Mouse (Mus musculus): ENCODE data around the gene Alcam. TPM values are rescaled to one million over a fixed set of nuclear protein-coding genes. Genes with fewer than 3 reads are reported as not detected.

The Alcam gene
- total and polyA plus RNA-seq, 2 experiments: 8.7 to 52.0 TPM

DNA sequence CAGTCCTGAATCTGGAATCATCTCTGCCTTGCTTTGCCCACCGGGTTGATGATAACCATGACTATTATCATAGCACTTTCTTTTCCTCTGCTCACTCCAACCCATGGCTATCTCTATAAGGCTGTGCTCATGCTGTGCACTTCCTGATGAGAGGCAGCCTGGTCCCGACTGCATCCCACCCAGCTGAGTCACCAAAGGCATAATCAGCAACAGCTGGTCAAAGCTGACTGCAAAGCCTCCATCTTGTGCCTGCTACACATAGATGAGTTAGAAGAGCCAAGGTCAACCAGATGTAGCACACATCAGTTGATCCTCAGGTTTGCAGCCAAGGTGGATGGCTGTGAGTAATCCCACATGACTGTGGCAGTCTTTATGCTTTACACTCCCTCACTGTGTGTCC is 48.6 kb downstream of the Alcam start:
- no peaks in the 10 kb centered on the region for H3K36me3 ChIP-seq (ENCODE audit: control insufficient read depth, insufficient read depth, low read length)
- H3K4me3 ChIP-seq (ENCODE audit: insufficient read depth, low read depth, low read length): no peak overlapping the region
- no peak overlapping the region for H3K9ac ChIP-seq (ENCODE audit: low read depth, low read length)
- no peak for TF ChIP-seq CTCF (IDR thresholded peaks at IDR 0.05; ENCODE audit: low read depth, low read length)
- no peak for TF ChIP-seq POLR2A (IDR thresholded peaks at IDR 0.05; ENCODE audit: extremely low read depth, insufficient read depth, low read length)
- no peaks in the 10 kb centered on the region for H3K79me2 ChIP-seq (ENCODE audit: control insufficient read depth, insufficient read depth, low read length)
- no peak for DNase-seq (ENCODE audit: extremely low read depth, low read depth, low spot score)
- H3K27me3 ChIP-seq (ENCODE audit: control insufficient read depth, insufficient read depth, low read length): no peaks in the 10 kb centered on the region
- 74% methylated on average over 2 of the region's 2 CpGs for WGBS
- H3K4me1 ChIP-seq (ENCODE audit: control insufficient read depth, insufficient read depth, low read length): no peaks in the 10 kb centered on the region
- H3K27ac ChIP-seq (replicated peaks; ENCODE audit: insufficient read depth, low read depth, low read length): no peak overlapping the region

DNA sequence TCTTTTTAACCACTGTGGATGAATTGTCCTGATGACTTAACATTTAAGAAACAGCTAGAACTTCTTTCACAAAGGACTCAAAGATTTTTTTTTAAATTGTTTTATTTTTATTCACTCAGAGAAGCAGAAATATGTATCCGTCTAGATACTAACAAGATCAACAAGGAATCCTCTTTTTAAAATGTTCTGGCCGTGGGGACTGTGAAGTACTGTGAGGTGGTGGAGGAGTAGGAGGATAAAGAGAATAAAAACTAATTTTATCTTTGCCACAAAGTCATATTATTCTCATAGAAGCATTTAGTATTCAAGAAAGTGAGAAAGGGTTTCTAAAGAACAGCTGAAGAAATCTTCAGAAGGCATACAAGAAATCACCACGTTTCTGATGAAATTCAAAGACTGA is 54.8 kb downstream of the Alcam start:
- TF ChIP-seq POLR2A (IDR thresholded peaks at IDR 0.05; ENCODE audit: extremely low read depth, insufficient read depth, low read length) (no peak), CTCF (IDR thresholded peaks at IDR 0.05; ENCODE audit: low read depth, low read length) (no peak)
- H3K9ac ChIP-seq (ENCODE audit: low read depth, low read length): no peak overlapping the region
- no peaks in the 10 kb centered on the region for H3K4me1 ChIP-seq (ENCODE audit: control insufficient read depth, insufficient read depth, low read length)
- H3K79me2 ChIP-seq (ENCODE audit: control insufficient read depth, insufficient read depth, low read length): no peaks in the 10 kb centered on the region; the same call in 1 of the 2 replicates
- 87% methylated on average over 3 of the region's 3 CpGs for WGBS
- no peak overlapping the region for H3K27ac ChIP-seq (replicated peaks; ENCODE audit: insufficient read depth, low read depth, low read length)
- no peak overlapping the region for H3K4me3 ChIP-seq (ENCODE audit: insufficient read depth, low read depth, low read length)
- DNase-seq (ENCODE audit: extremely low read depth, low read depth, low spot score): no peak
- no peaks in the 10 kb centered on the region for H3K27me3 ChIP-seq (ENCODE audit: control insufficient read depth, insufficient read depth, low read length)
- H3K36me3 ChIP-seq (ENCODE audit: control insufficient read depth, insufficient read depth, low read length): no peaks in the 10 kb centered on the region

DNA sequence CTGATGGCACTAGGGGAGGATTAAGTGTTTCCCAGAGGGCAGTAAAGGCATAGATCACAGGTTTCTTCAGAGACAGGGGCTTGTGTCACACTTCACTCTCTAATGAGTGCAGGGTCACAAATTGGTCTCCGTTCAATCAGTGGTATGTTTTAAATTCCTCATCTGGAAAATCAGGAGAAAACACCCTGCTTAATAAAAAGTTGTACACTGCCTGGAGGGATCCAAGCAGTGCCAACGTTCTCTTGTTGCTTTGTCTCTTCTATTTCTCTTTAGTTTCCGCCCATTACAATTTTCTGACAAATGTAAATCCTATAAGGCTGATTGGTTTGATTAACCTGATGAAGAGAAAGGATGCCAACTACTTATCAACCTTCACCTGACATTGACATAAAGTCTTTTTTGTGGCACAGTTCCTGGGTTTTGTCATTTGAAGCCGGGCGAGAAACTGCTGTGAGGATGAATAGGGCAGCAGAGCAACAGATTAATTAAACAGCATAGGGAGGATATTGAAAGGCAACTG is 67.0 kb downstream of the Alcam start:
- Histone ChIP-seq H3K9ac (ENCODE audit: low read depth, low read length) (no peak overlapping the region), H3K27ac (replicated peaks; ENCODE audit: insufficient read depth, low read depth, low read length) (no peak overlapping the region), H3K27me3 (ENCODE audit: control insufficient read depth, insufficient read depth, low read length) (no peaks in the 10 kb centered on the region), H3K79me2 (ENCODE audit: control insufficient read depth, insufficient read depth, low read length) (peaks cover 4% of the 10 kb centered on the region), H3K4me1 (ENCODE audit: control insufficient read depth, insufficient read depth, low read length) (no peaks in the 10 kb centered on the region; the same call in 1 of the 2 replicates), H3K36me3 (ENCODE audit: control insufficient read depth, insufficient read depth, low read length) (no peaks in the 10 kb centered on the region), H3K4me3 (ENCODE audit: insufficient read depth, low read depth, low read length) (no peak overlapping the region)
- DNase-seq (ENCODE audit: extremely low read depth, low read depth, low spot score): no peak
- WGBS: 84% methylated on average over 5 of the region's 5 CpGs
- TF ChIP-seq CTCF (IDR thresholded peaks at IDR 0.05; ENCODE audit: low read depth, low read length): no peak
- TF ChIP-seq POLR2A (IDR thresholded peaks at IDR 0.05; ENCODE audit: extremely low read depth, insufficient read depth, low read length): no peak

DNA sequence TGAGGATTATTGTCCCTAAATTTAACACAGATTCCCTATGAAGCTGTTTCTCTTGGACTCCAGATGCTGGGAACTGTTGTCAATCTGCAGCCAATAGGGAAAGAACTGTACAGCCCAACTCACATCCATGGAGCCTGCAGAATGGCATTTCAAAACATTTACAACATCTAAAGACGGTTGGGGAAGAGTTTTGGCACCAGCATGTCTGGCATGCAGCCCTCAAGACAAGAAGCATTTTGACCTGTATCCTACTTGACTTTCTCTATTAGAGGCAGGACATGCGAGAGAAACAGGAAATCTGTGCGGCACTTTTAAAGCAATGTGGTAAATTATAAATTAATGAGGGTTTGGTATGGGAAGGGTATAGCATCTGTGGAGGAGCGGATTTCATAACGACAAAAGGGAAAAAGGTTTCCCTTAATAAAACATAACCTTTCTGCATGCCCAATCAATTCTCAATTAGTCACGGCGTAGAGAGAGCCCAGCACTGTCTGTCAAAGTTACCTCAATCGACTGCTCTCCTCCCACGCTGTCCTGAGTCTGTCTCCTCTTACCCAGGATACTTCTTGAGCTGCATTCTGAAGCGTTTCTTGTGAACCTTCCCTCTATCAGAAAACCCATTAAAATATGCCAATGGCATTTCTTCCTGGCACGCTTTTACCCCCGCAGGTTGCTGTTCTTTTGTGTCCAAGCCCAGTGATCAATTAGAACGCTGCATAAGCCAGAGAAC is 70.3 kb downstream of the Alcam start:
- 61% methylated on average over 13 of the region's 13 CpGs for WGBS
- Histone ChIP-seq H3K36me3 (ENCODE audit: control insufficient read depth, insufficient read depth, low read length) (no peaks in the 10 kb centered on the region), H3K4me3 (ENCODE audit: insufficient read depth, low read depth, low read length) (no peak overlapping the region), H3K27me3 (ENCODE audit: control insufficient read depth, insufficient read depth, low read length) (no peaks in the 10 kb centered on the region), H3K4me1 (ENCODE audit: control insufficient read depth, insufficient read depth, low read length) (no peaks in the 10 kb centered on the region; the same call in 1 of the 2 replicates), H3K27ac (replicated peaks; ENCODE audit: insufficient read depth, low read depth, low read length) (no peak overlapping the region), H3K9ac (ENCODE audit: low read depth, low read length) (no peak overlapping the region), H3K79me2 (ENCODE audit: control insufficient read depth, insufficient read depth, low read length) (peaks cover 4% of the 10 kb centered on the region)
- DNase-seq (ENCODE audit: extremely low read depth, low read depth, low spot score): no peak
- TF ChIP-seq CTCF (IDR thresholded peaks at IDR 0.05; ENCODE audit: low read depth, low read length) (no peak), POLR2A (IDR thresholded peaks at IDR 0.05; ENCODE audit: extremely low read depth, insufficient read depth, low read length) (no peak)

DNA sequence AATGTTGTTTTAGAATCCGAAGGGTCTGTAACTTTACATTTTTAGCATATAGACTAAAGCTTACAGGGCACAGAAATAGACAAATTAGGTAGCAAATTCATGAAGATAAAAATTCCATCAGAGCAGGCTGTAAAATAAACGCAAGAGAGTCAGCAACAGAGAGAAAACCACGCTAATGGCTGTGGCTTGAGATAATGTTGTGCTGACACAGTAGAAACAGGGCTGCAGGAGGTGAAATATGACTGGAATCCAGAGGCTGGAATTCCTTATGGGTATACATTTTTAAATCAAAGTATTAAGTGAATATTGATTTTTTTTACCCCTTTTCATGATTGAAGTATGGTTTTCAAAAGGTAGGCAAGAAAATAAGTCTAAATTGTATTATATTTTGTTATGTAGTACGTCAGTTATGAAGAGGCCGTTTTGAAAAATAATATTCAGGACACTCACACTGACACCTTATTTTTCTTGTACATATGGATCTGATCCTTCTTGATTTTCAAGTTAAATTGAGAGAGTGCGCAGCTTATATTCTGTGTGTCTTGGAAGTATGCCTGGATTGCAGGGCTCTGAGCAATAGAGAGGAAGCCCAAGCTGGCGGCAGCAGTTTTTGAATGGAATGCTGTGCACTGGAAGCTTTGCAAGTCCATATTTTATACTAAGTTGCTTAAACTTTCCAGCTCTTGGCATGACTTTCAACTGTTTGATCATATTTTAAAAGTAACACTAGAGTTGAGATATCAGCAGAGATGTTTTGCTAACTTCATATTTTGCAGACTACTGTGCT is 74.9 kb downstream of the Alcam start:
- peaks cover 7% of the 10 kb centered on the region; the same call in 1 of the 2 replicates for H3K79me2 ChIP-seq (ENCODE audit: control insufficient read depth, insufficient read depth, low read length)
- H3K36me3 ChIP-seq (ENCODE audit: control insufficient read depth, insufficient read depth, low read length): no peaks in the 10 kb centered on the region
- H3K27ac ChIP-seq (replicated peaks; ENCODE audit: insufficient read depth, low read depth, low read length): no peak overlapping the region
- DNase-seq (ENCODE audit: extremely low read depth, low read depth, low spot score): no peak
- H3K27me3 ChIP-seq (ENCODE audit: control insufficient read depth, insufficient read depth, low read length): no peaks in the 10 kb centered on the region
- WGBS: 74% methylated on average over 7 of the region's 7 CpGs
- no peak overlapping the region for H3K4me3 ChIP-seq (ENCODE audit: insufficient read depth, low read depth, low read length)
- H3K4me1 ChIP-seq (ENCODE audit: control insufficient read depth, insufficient read depth, low read length): no peaks in the 10 kb centered on the region; the same call in 1 of the 2 replicates
- TF ChIP-seq CTCF (IDR thresholded peaks at IDR 0.05; ENCODE audit: low read depth, low read length) (no peak), POLR2A (IDR thresholded peaks at IDR 0.05; ENCODE audit: extremely low read depth, insufficient read depth, low read length) (no peak)
- H3K9ac ChIP-seq (ENCODE audit: low read depth, low read length): no peak overlapping the region

All from liver, adult 2 months (tissue).